Mouse (Mus musculus) ovary, adult 18-20 months (tissue): ENCODE measurements around the gene Lmbrd2.
A peak's percentile ranks its signal among the peaks of the same experiment; 100 is the strongest.

Experiments
- DNase-seq: peaks from one replicate; pipeline ENCODE4 v3.0.0; 2022; ENCODE audit warnings: low spot score, mixed read lengths

Lmbrd2 gene

GRCm38 (mm10) chr15:9140252-9140680 is at the start of gene Lmbrd2:
TSS of gene Lmbrd2 (plus strand) at chr15:9140550.
- DNase-seq: peak; percentile 95

GRCm38 (mm10) chr15:9090662-9091061 is 49.7 kb upstream of the Lmbrd2 start:
- DNase-seq: no peak

GRCm38 (mm10) chr15:9093598-9094365 is 46.6 kb upstream of the Lmbrd2 start:
- no peak for DNase-seq

GRCm38 (mm10) chr15:9094366-9094750 is 46.0 kb upstream of the Lmbrd2 start:
- DNase-seq: no peak

GRCm38 (mm10) chr15:9096865-9097264 is 43.5 kb upstream of the Lmbrd2 start:
- no peak for DNase-seq

- DNase-seq: no peak
Observed at GRCm38 (mm10) chr15:9100446-9101077, 39.8 kb upstream of the Lmbrd2 start.

- DNase-seq: no peak
Observed at GRCm38 (mm10) chr15:9106303-9107074, 33.9 kb upstream of the Lmbrd2 start.

- no peak for DNase-seq
Observed at GRCm38 (mm10) chr15:9110526-9111347, 29.6 kb upstream of the Lmbrd2 start.

GRCm38 (mm10) chr15:9111648-9112047 is 28.7 kb upstream of the Lmbrd2 start:
- no peak for DNase-seq

- no peak for DNase-seq
Observed at GRCm38 (mm10) chr15:9113556-9113955, 26.8 kb upstream of the Lmbrd2 start.

GRCm38 (mm10) chr15:9114131-9114530 is 26.2 kb upstream of the Lmbrd2 start:
- no peak for DNase-seq

- no peak for DNase-seq
Observed at GRCm38 (mm10) chr15:9114599-9114998, 25.8 kb upstream of the Lmbrd2 start.

- no peak for DNase-seq
Observed at GRCm38 (mm10) chr15:9118852-9119251, 21.5 kb upstream of the Lmbrd2 start.

- DNase-seq: no peak
Observed at GRCm38 (mm10) chr15:9120081-9120480, 20.3 kb upstream of the Lmbrd2 start.

GRCm38 (mm10) chr15:9122989-9123388 is 17.4 kb upstream of the Lmbrd2 start:
- no peak for DNase-seq

- no peak for DNase-seq
Observed at GRCm38 (mm10) chr15:9124856-9125255, 15.5 kb upstream of the Lmbrd2 start.

- DNase-seq: no peak
Observed at GRCm38 (mm10) chr15:9127051-9127791, 13.1 kb upstream of the Lmbrd2 start.

- DNase-seq: no peak
Observed at GRCm38 (mm10) chr15:9130772-9131498, 9.4 kb upstream of the Lmbrd2 start.

- DNase-seq: no peak
Observed at GRCm38 (mm10) chr15:9131499-9131888, 8.9 kb upstream of the Lmbrd2 start.

GRCm38 (mm10) chr15:9132693-9133443 is 7.5 kb upstream of the Lmbrd2 start:
- no peak for DNase-seq
